ENCODE assay signal across 15 mouse cellular contexts in the genomic region with DNA sequence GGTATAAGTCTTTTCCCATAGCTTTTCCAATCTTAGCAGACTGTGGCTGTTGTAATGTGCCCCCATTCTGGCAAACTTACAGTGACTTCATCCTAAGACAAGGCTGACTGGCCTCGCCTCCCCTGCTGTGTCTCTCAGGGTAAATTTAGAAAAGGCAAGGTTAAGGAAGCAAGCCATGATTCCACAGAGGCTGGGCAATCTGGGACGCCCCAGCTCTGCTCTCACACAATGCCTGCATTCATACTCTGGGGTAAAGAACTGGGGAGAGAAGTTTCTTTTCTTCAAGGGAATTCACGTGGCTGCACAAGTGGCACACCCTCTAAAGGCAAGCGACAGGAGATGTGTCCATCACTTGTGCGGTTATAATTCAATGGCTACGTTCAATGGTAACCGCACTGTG.
DNase-seq lines count a peak whose midpoint lies in the region; ATAC-seq lines count a peak whose summit lies in the region.
"Had no signal": no experiment of that assay in that cellular context is flagged by ENCODE, and none has a peak within 500 bp of the region (broad histone marks: within the 10 kb centered on the region; RNA-seq: fewer than 3 reads in every experiment).

No protein-coding gene starts in this region.

- no peaks in the 10 kb centered on the region for H3K27me3 ChIP-seq in neural tube, embryonic 12.5 days (replicated peaks)
- no peaks in the 10 kb centered on the region for H3K27me3 ChIP-seq in forebrain, embryonic 15.5 days
- H3K27me3 ChIP-seq in midbrain, embryonic 12.5 days = no peaks in the 10 kb centered on the region
- H3K27me3 ChIP-seq: embryonic facial prominence, embryonic 15.5 days had no signal

- no peak for DNase-seq in neural tube, embryonic 10.5 days (ENCODE audit: extremely low spot score, low spot score)
- DNase-seq in adrenal gland, adult 18-20 months (ENCODE audit: low spot score in 2 of 2) = no peak
- DNase-seq in kidney, postnatal 10 days = no peak
- DNase-seq in right cerebral cortex, postnatal 4 days = no peak
- DNase-seq: gastrocnemius, postnatal 25 days; kidney, adult 9 months; right cerebral cortex, postnatal 14 days; thymus, adult 2 months had no signal

- H3K9me3 ChIP-seq in neural tube, embryonic 12.5 days = no peaks in the 10 kb centered on the region
- no peaks in the 10 kb centered on the region for H3K9me3 ChIP-seq in forebrain, embryonic 15.5 days
- H3K9me3 ChIP-seq in midbrain, embryonic 12.5 days = no peaks in the 10 kb centered on the region
- H3K9me3 ChIP-seq: embryonic facial prominence, embryonic 15.5 days; heart, embryonic 10.5 days had no signal

- peak; percentile 18 for ATAC-seq in neural tube, embryonic 12.5 days (ENCODE audit: low FRiP score, low read depth)
- 0 out of 2 replicates have a peak, but pooled peaks have one; percentile 5 for ATAC-seq in forebrain, embryonic 15.5 days (replicated peaks)
- ATAC-seq in midbrain, embryonic 12.5 days (ENCODE audit: low FRiP score, low read depth) = peak; percentile 16
- ATAC-seq: CD4-positive, CD25-positive, alpha-beta regulatory T cell, adult 4 months had no signal

- WGBS in neural tube, embryonic 12.5 days = 29% methylated on average over 7 of the region's 7 CpGs
- WGBS in forebrain, embryonic 15.5 days = 16% methylated on average over 7 of the region's 7 CpGs
- WGBS in midbrain, embryonic 12.5 days = 42% methylated on average over 7 of the region's 7 CpGs

- H3K9ac ChIP-seq in neural tube, embryonic 12.5 days = no peak overlapping the region
- H3K9ac ChIP-seq in forebrain, embryonic 15.5 days (replicated peaks) = no peak overlapping the region
- no peak overlapping the region for H3K9ac ChIP-seq in midbrain, embryonic 12.5 days (replicated peaks)
- H3K9ac ChIP-seq: embryonic facial prominence, embryonic 15.5 days had no signal

- H3K27ac ChIP-seq in neural tube, embryonic 12.5 days = no peak overlapping the region
- peak overlapping the region; percentile 56; the same call in 1 of the 2 replicates for H3K27ac ChIP-seq in forebrain, embryonic 15.5 days (replicated peaks)
- no peak overlapping the region; the same call in 1 of the 2 replicates for H3K27ac ChIP-seq in midbrain, embryonic 12.5 days (replicated peaks)
- H3K27ac ChIP-seq: embryonic facial prominence, embryonic 15.5 days; heart, embryonic 10.5 days had no signal

- no peak overlapping the region for H3K4me2 ChIP-seq in neural tube, embryonic 12.5 days (replicated peaks)
- 0 out of 2 replicates have a peak overlapping the region, but pooled peaks have one; percentile 6 for H3K4me2 ChIP-seq in forebrain, embryonic 15.5 days (replicated peaks)
- H3K4me2 ChIP-seq in midbrain, embryonic 12.5 days (replicated peaks) = no peak overlapping the region
- H3K4me2 ChIP-seq: embryonic facial prominence, embryonic 15.5 days; liver, embryonic 11.5 days had no signal

- H3K4me1 ChIP-seq in neural tube, embryonic 12.5 days = peaks cover 40% of the 10 kb centered on the region
- H3K4me1 ChIP-seq in forebrain, embryonic 15.5 days = peaks cover 40% of the 10 kb centered on the region
- H3K4me1 ChIP-seq in midbrain, embryonic 12.5 days = peaks cover 43% of the 10 kb centered on the region

- no peak overlapping the region for H3K4me3 ChIP-seq in neural tube, embryonic 12.5 days
- H3K4me3 ChIP-seq in forebrain, embryonic 15.5 days = no peak overlapping the region
- no peak overlapping the region for H3K4me3 ChIP-seq in midbrain, embryonic 12.5 days
- H3K4me3 ChIP-seq: embryonic facial prominence, embryonic 15.5 days; heart, embryonic 10.5 days had no signal

- no peaks in the 10 kb centered on the region for H3K36me3 ChIP-seq in neural tube, embryonic 12.5 days
- 0 out of 2 replicates have a peak, but pooled peaks cover 4% of the 10 kb centered on the region for H3K36me3 ChIP-seq in forebrain, embryonic 15.5 days
- H3K36me3 ChIP-seq in midbrain, embryonic 12.5 days = no peaks in the 10 kb centered on the region
- H3K36me3 ChIP-seq: embryonic facial prominence, embryonic 15.5 days; heart, embryonic 10.5 days had no signal
